Mouse (Mus musculus) embryonic fibroblast, embryonic 13.5 days (primary cell): ENCODE data around the gene Csnk1g2. TPM values are rescaled to one million over a fixed set of nuclear protein-coding genes. Genes with fewer than 3 reads are reported as not detected.

Source experiments
- H3K27ac ChIP-seq: 2 replicates; pipeline ENCODE4 v1.5.1; 2012; ENCODE audit warnings: low read length, control low read depth, inconsistent platforms; ENCODE audit not compliant: insufficient read depth
- H3K4me1 ChIP-seq: 2 replicates; pipeline ENCODE4 v1.6.1; 2011; ENCODE audit warnings: low read length; ENCODE audit not compliant: control insufficient read depth, insufficient read depth
- H3K4me3 ChIP-seq: 2 replicates; pipeline ENCODE4 v1.5.1; 2011; ENCODE audit warnings: mild to moderate bottlenecking, control low read depth, low read length; ENCODE audit not compliant: insufficient read depth
- CTCF ChIP-seq: IDR thresholded peaks from 2 replicates; pipeline ENCODE4 v1.5.1; 2011; ENCODE audit warnings: mild to moderate bottlenecking, control low read depth, low read length, moderate library complexity, borderline replicate concordance; ENCODE audit not compliant: insufficient read depth
- POLR2A ChIP-seq: IDR thresholded peaks from 2 replicates; pipeline ENCODE4 v1.6.1; 2011; ENCODE audit warnings: low read depth, mild to moderate bottlenecking, control low read depth, low read length, moderate library complexity
- polyA plus RNA-seq: library from polyadenylated mRNA; stranded (reverse); fragments of >200 nt; gene quantifications from 2 replicates; pipeline ENCODE4 v1.2.4, GENCODE M21; 2011; ENCODE audit warnings: low read depth; ENCODE audit not compliant: missing spikeins, insufficient read length

The Csnk1g2 gene
- polyA plus RNA-seq, 1 experiment, result 92.4 TPM

DNA sequence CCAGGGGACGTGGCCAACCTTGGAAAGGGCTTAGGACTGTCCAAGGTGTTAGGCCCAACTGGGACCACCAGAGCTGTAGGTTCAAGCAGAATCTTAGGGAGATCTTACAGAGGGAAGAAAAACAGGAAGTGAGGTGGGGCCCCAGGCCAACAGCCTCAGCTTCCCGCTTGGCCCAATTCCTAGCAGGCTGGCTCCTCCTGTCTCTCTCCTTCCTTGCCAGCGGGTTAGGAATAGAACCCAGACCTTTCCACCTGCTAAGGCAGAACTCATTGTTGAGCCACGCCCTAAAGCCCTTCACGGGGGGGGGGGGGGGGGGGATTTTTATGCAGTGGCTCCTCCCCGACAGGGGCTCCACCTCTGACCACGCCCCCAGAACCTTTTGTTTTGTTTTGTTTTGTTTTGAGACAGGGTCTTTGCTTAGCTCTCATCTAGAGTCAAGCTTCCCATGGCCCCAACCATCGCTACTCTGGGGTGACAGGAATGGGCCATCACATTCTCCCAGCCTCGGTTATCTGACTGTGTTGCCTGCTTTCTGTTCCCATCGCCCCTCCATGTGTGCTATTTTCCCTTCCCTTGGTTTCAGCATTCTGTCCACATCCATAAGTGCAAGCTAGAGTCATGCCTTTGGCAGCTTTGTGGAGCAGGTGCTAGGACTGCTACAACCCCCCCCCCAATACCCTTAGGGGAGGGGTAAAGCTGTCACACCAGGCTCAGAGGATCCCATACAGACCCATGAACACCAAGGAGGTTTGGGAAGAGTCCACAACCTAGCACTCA is 56.2 kb downstream of the Csnk1g2 start:
- Histone ChIP-seq H3K4me3 (no peak overlapping the region), H3K4me1 (peaks cover 6% of the 10 kb centered on the region), H3K27ac (peak overlapping the region; percentile 96)
- no peak for TF ChIP-seq CTCF
- no peak for TF ChIP-seq POLR2A

DNA sequence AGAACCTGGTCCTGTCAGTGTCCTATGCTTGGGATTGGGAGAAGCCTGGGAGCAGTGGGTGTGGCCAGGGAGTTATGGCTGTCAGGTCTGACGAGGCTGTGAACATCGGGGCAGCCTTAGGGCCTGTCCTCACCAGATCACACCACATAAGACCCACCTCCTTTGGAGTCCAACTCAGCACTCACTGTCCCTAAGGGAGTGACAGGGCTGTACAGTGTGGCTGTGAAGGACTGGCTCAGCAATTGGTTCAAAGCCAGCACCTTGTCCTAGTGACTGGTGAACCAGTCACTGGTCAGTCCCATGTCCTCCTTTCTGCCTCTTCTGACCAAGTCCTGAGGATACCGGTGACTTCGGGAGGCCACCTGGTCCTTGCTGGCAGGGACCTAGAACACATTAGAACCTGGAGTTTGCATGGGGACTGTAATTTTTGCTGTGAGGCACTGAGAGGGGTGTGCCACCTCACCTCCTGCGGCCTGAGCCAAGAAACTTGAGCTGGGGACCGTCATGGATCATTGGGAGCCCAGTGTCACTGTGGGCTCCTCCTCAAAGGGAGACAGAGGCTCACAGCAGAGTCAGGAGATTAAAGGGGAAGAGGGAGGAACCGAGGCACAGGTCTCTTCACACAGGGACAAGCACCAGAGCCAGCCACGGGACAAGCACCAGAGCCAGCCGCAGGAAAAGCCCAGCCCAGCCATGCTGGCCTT is 57.1 kb downstream of the Csnk1g2 start:
- Histone ChIP-seq H3K27ac (no peak overlapping the region), H3K4me3 (no peak overlapping the region), H3K4me1 (peaks cover 6% of the 10 kb centered on the region)
- TF ChIP-seq POLR2A (no peak), CTCF (no peak)

DNA sequence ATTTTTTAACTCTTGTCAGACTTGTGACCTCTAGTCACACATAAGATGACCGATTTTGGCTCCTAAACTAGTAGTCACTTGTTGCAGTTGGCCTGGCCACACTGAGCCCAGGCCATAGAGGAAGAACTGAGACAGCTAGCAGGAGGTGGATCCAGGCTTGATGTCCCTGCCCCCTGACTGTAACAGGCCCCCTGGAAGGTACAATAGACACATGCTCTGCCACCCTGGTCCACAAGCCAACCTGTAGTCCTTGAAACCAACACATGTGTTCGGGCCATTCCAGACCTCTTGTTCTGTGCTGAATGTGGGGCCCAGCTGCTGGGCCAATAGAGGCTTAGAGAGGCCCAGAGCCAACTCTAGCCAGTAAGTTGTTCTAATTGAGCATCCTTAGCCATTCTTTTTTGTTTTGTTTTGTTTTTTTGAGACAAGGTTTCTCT is 57.6 kb downstream of the Csnk1g2 start:
- Histone ChIP-seq H3K4me1 (peaks cover 6% of the 10 kb centered on the region), H3K27ac (no peak overlapping the region)
- no peak for TF ChIP-seq POLR2A
- no peak for TF ChIP-seq CTCF

DNA sequence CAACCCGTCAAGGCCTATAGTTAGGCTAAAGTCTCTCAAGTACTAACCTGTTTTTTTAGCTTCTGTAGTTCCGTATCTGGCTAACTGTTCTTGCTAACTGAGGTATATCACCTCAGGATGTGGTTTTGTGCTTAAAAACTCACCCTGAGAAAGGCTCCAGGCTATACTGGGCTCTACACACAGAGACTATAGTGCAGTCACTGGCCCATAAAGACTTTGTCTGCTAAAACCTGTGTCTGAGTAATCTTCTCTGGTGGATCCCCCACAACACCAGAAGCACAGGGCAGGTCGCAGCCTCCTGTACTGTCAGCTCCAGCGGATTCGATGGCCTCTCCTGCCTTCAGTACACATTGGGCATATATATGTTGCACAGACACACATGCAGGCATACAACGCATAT is 59.4 kb downstream of the Csnk1g2 start:
- H3K4me3 ChIP-seq, result no peak overlapping the region
- H3K4me1 ChIP-seq, result peaks cover 6% of the 10 kb centered on the region
- no peak for TF ChIP-seq CTCF
- TF ChIP-seq POLR2A, result no peak
- H3K27ac ChIP-seq, result no peak overlapping the region

More for the DNA sequence above, 57.6 kb downstream of the Csnk1g2 start:
- H3K4me3 ChIP-seq, result no peak overlapping the region

DNA sequence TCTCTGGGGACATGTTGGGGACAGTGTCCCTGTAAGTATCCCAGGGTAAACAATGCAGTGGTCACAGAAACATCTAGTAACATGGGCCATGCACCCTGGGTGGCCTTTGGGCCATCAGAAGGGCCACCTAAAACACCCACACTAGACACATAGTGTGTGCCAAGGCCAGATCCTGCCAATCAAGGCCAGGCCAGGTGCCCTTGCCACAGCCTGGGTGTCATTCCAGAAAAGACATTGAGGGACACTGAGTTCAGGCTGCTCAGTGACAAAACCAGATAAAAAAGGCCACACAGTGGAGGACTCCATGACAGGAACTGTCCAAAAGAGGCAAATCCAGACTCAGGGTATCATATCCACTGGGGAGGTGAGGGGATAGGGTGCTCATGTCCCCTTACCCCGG is 61.0 kb downstream of the Csnk1g2 start:
- Histone ChIP-seq H3K4me1 (no peaks in the 10 kb centered on the region), H3K27ac (no peak overlapping the region), H3K4me3 (no peak overlapping the region)
- TF ChIP-seq POLR2A (no peak), CTCF (no peak)

DNA sequence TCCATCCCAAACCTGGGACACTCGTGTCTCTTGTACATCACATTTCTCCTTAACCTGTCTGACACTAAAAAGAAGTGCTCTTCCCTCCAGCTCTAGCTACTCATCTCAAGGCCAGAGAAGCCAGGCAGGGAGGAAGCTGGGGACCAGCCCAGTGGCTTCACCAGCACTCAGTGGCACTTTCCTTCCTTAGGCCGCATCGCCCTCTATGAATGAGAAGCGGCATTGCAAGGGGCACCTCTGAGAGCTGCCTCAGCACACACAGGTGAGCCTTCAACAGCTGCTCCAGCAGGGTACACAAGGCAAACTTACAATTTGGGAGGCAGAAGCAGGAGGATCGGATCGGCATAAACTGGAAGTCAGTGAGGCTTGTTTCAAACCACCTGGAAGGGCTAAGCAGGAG is 61.6 kb downstream of the Csnk1g2 start:
- TF ChIP-seq POLR2A (no peak), CTCF (peak; percentile 58; the same call in 1 of the 2 replicates)

DNA sequence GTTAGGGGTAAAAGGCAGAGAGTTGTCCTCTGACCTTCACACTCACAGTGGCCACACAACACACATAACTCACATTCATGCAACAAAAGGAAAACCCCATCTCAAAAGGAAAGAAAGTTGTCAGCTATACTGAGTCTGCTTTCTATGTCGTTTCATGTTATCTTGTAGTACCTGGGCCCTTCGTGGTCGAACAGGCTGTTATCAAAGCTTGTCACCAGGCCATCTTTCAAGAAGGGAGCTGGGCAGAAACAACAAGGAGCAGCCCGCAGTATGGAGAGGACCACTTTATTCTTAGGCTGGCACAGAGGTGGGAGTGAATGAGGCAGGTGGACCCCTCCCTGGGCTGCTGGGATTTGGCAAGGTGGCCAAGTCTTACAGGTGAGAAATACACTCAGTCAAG is 62.3 kb downstream of the Csnk1g2 start:
- TF ChIP-seq CTCF (no peak), POLR2A (no peak)
- H3K4me1 ChIP-seq, result no peaks in the 10 kb centered on the region
- no peak overlapping the region for H3K27ac ChIP-seq
- no peak overlapping the region for H3K4me3 ChIP-seq

More for the DNA sequence above, 61.6 kb downstream of the Csnk1g2 start:
- Histone ChIP-seq H3K4me3 (no peak overlapping the region), H3K27ac (no peak overlapping the region), H3K4me1 (no peaks in the 10 kb centered on the region)

DNA sequence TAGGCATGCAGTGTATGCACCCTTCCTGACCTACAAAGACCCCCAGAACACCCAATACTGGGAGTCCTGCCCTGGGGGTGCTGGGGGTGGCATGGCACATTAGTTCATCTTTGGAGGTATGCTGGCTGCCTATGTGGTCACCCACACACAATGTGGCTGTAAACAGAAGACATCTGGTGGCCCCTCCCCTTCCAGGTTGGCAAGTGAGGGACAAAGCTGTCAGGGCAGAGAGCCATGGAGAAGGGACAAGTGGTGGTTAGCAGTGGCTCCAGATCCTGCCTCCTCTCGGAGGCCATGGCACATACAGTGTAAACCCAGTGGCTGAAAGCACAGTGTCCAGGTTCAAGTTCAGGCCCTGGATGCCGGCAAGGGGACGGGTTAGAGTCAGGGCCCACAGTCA is 64.0 kb downstream of the Csnk1g2 start:
- no peaks in the 10 kb centered on the region for H3K4me1 ChIP-seq
- H3K4me3 ChIP-seq, result no peak overlapping the region
- H3K27ac ChIP-seq, result no peak overlapping the region
- TF ChIP-seq POLR2A (no peak), CTCF (no peak)

DNA sequence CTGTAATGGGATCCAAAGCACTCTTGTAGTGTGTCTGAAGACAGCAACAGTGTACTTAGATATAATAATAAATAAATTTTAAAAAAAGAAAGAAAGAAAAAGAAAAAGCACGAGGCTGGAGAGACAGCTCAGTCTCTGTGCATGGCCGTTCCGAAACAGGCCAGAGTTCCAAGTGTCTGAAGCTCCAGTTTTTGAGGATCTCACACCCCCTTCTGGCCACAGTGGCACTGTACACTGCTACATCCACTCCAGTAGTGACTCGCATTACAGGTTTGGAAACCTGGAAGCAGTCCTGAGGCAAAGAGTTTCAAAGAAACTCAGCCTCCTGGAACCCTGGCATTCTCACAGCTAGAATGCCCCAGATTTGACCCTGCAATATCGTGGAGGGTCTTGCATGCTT is 65.2 kb downstream of the Csnk1g2 start:
- TF ChIP-seq CTCF (peak; percentile 26; the same call in 1 of the 2 replicates), POLR2A (no peak)
- H3K27ac ChIP-seq, result no peak overlapping the region
- H3K4me3 ChIP-seq, result no peak overlapping the region
- H3K4me1 ChIP-seq, result no peaks in the 10 kb centered on the region

Other genes starting within 250 kb of the Csnk1g2 start
- gene Mex3d, start 235.2 kb upstream of the Csnk1g2 start, polyA plus RNA-seq, result 39.1 and 40.4 TPM in 2 replicates
- gene Mbd3, start 223.3 kb upstream of the Csnk1g2 start, polyA plus RNA-seq, result 83.3 and 99.1 TPM in 2 replicates
- gene Uqcr11, start 216.0 kb upstream of the Csnk1g2 start, polyA plus RNA-seq, result 182 and 231 TPM in 2 replicates
- 64.8 and 72.9 TPM in 2 replicates for gene Tcf3, start 189.2 kb upstream of the Csnk1g2 start, polyA plus RNA-seq
- gene Onecut3, start 128.0 kb upstream of the Csnk1g2 start, polyA plus RNA-seq, result not detected in 2 replicates
- gene Atp8b3, start 83.7 kb upstream of the Csnk1g2 start, polyA plus RNA-seq, result not detected in 2 replicates
- gene Rexo1, start 61.3 kb upstream of the Csnk1g2 start, polyA plus RNA-seq, result 19.4 and 21.9 TPM in 2 replicates
- 15.5 and 15.9 TPM in 2 replicates for gene Klf16, start 45.5 kb upstream of the Csnk1g2 start, polyA plus RNA-seq
- 42.1 and 58.7 TPM in 2 replicates for gene Abhd17a, start 32.5 kb upstream of the Csnk1g2 start, polyA plus RNA-seq
- 57.3 and 62.2 TPM in 2 replicates for gene Scamp4, start 20.0 kb upstream of the Csnk1g2 start, polyA plus RNA-seq
- gene Adat3, start 20.0 kb upstream of the Csnk1g2 start, polyA plus RNA-seq, result 1.4 and 2.9 TPM in 2 replicates
- gene Gm49322, start 16.8 kb upstream of the Csnk1g2 start, polyA plus RNA-seq, result 0.63 and 0.91 TPM in 2 replicates
- 21.2 and 22.1 TPM in 2 replicates for gene Btbd2, start 34.2 kb downstream of the Csnk1g2 start, polyA plus RNA-seq
- 32.8 and 39.8 TPM in 2 replicates for gene Mknk2, start 55.3 kb downstream of the Csnk1g2 start, polyA plus RNA-seq
- 40.9 and 56.0 TPM in 2 replicates for gene Mob3a, start 79.1 kb downstream of the Csnk1g2 start, polyA plus RNA-seq
- 24.6 and 38.5 TPM in 2 replicates for gene Izumo4, start 79.3 kb downstream of the Csnk1g2 start, polyA plus RNA-seq
- 116 and 155 TPM in 2 replicates for gene Ap3d1, start 119.4 kb downstream of the Csnk1g2 start, polyA plus RNA-seq
- gene Dot1l, start 132.4 kb downstream of the Csnk1g2 start, polyA plus RNA-seq, result 22.3 and 22.4 TPM in 2 replicates
- 48.0 and 49.3 TPM in 2 replicates for gene Sf3a2, start 175.4 kb downstream of the Csnk1g2 start, polyA plus RNA-seq
- 59.1 and 59.9 TPM in 2 replicates for gene Plekhj1, start 175.8 kb downstream of the Csnk1g2 start, polyA plus RNA-seq
- gene Amh, start 182.4 kb downstream of the Csnk1g2 start, polyA plus RNA-seq, result not detected in 2 replicates
- 0.70 TPM in 1 of 2 replicates, not detected in the other for gene Jsrp1, start 190.7 kb downstream of the Csnk1g2 start, polyA plus RNA-seq
- 331 and 347 TPM in 2 replicates for gene Oaz1, start 203.8 kb downstream of the Csnk1g2 start, polyA plus RNA-seq
- 0.19 TPM in 1 of 2 replicates, not detected in the other for gene Lingo3, start 221.2 kb downstream of the Csnk1g2 start, polyA plus RNA-seq
- gene Lsm7, start 232.4 kb downstream of the Csnk1g2 start, polyA plus RNA-seq, result 75.6 and 106 TPM in 2 replicates
- 23.8 and 30.9 TPM in 2 replicates for gene Sppl2b, start 232.4 kb downstream of the Csnk1g2 start, polyA plus RNA-seq
- gene Tmprss9, start 249.0 kb downstream of the Csnk1g2 start, polyA plus RNA-seq, result not detected in 2 replicates